Mouse (Mus musculus): ENCODE measurements at regions not wholly inside any gene's neighbourhood (a gene's known extent, or its start where the extent isn't known, plus 50 kb on each side); places are given as distances from the start of the nearest gene placed in this dataset.
A peak's percentile ranks its signal among the peaks of the same experiment; 100 is the strongest.

- Histone ChIP-seq H3K9me3 (ENCODE audit: control insufficient read depth, low read length) (no peaks in the 10 kb centered on the region), H3K36me3 (ENCODE audit: control insufficient read depth, insufficient read depth, low read length) (no peaks in the 10 kb centered on the region), H3K4me2 (replicated peaks; ENCODE audit: low read depth) (no peak overlapping the region), H3K4me3 (ENCODE audit: low read depth, low read length) (no peak overlapping the region), H3K27me3 (ENCODE audit: control insufficient read depth, insufficient read depth, low read length) (no peaks in the 10 kb centered on the region), H3K4me1 (replicated peaks; ENCODE audit: control insufficient read depth, insufficient read depth) (no peaks in the 10 kb centered on the region), H3K27ac (replicated peaks) (no peak overlapping the region), H3K9ac (ENCODE audit: low read length) (no peak overlapping the region)
- TF ChIP-seq EP300 (optimal IDR thresholded peaks at IDR 0.05) (no peak), CTCF (IDR thresholded peaks at IDR 0.05; ENCODE audit: low read depth) (no peak)
- no peak for DNase-seq (ENCODE audit: low spot score)
- ATAC-seq (ENCODE audit: low FRiP score, low TSS enrichment) = no peak
- WGBS = 63% methylated on average over 3 of the region's 3 CpGs
Measured at GRCm38 (mm10) chr5:116831874-116832273, 240.3 kb upstream of the Srrm4 start.

DNA sequence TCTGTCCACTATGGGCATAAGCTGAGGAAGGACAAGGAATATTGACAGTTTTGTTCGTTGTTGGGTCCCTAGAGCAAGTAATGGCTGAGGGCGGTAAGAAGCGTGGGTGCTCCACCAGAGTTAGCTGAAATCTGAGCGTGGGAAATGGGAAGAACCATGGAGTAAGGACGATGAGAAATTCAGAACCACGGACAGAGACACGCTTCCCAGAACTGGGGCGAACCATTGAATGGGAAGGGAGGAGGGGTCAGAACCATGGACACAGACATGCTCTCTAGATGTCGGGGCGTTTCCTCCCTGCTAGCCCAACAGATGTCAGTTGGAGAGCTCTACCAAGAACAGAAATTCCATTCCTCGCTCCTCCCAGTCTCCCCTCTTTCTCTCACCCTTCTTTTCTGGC is 238.2 kb upstream of the Srrm4 start:
- ATAC-seq (ENCODE audit: low FRiP score, low TSS enrichment) = no peak

DNA sequence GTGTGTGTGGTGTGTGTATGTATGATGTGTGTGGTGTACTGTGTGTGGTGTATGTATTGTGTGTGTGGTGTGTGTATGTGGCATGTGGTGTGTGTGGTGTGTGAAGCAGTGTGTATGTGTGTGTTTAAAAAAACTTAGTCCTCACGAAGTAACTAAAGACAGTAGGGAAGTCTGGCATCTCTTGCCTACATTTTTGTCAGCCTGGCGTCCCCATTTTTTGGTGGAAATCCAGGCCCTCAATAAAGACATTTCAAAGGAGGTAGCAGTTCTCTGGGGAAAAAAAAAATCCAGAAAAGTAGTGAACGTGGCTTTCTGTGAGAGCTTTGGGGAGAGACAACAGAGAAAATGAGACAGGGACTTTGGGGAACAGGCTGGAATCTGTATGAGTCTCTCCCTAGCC is 231.6 kb upstream of the Srrm4 start:
- WGBS = 70% methylated on average over 3 of the region's 3 CpGs
- H3K9ac ChIP-seq (ENCODE audit: low read length) = no peak overlapping the region
- ATAC-seq (ENCODE audit: low FRiP score, low TSS enrichment) (no peak), DNase-seq (ENCODE audit: low spot score) (no peak)
- H3K27ac ChIP-seq (replicated peaks) = no peak overlapping the region
- no peak overlapping the region for H3K4me2 ChIP-seq (replicated peaks; ENCODE audit: low read depth)
- no peak overlapping the region for H3K4me3 ChIP-seq (ENCODE audit: low read depth, low read length)
- H3K9me3 ChIP-seq (ENCODE audit: control insufficient read depth, low read length) = no peaks in the 10 kb centered on the region
- H3K27me3 ChIP-seq (ENCODE audit: control insufficient read depth, insufficient read depth, low read length) = no peaks in the 10 kb centered on the region
- no peaks in the 10 kb centered on the region for H3K36me3 ChIP-seq (ENCODE audit: control insufficient read depth, insufficient read depth, low read length)
- no peaks in the 10 kb centered on the region for H3K4me1 ChIP-seq (replicated peaks; ENCODE audit: control insufficient read depth, insufficient read depth)
- TF ChIP-seq EP300 (optimal IDR thresholded peaks at IDR 0.05) (no peak), CTCF (IDR thresholded peaks at IDR 0.05; ENCODE audit: low read depth) (no peak)

More for the DNA sequence above, 238.2 kb upstream of the Srrm4 start:
- Histone ChIP-seq H3K27me3 (ENCODE audit: control insufficient read depth, insufficient read depth, low read length) (no peaks in the 10 kb centered on the region), H3K4me2 (replicated peaks; ENCODE audit: low read depth) (no peak overlapping the region), H3K9me3 (ENCODE audit: control insufficient read depth, low read length) (no peaks in the 10 kb centered on the region), H3K9ac (ENCODE audit: low read length) (no peak overlapping the region), H3K4me1 (replicated peaks; ENCODE audit: control insufficient read depth, insufficient read depth) (no peaks in the 10 kb centered on the region), H3K27ac (replicated peaks) (no peak overlapping the region), H3K36me3 (ENCODE audit: control insufficient read depth, insufficient read depth, low read length) (no peaks in the 10 kb centered on the region), H3K4me3 (ENCODE audit: low read depth, low read length) (no peak overlapping the region)
- peak; percentile 18 for DNase-seq (ENCODE audit: low spot score)
- TF ChIP-seq CTCF (IDR thresholded peaks at IDR 0.05; ENCODE audit: low read depth) (no peak), EP300 (optimal IDR thresholded peaks at IDR 0.05) (no peak)
- WGBS = 9% methylated on average over 11 of the region's 11 CpGs

- H3K4me2 ChIP-seq (replicated peaks; ENCODE audit: low read depth) = no peak overlapping the region
- H3K36me3 ChIP-seq (ENCODE audit: control insufficient read depth, insufficient read depth, low read length) = no peaks in the 10 kb centered on the region
- 29% methylated on average over 13 of the region's 14 CpGs for WGBS
- DNase-seq (ENCODE audit: low spot score) = no peak
- TF ChIP-seq EP300 (optimal IDR thresholded peaks at IDR 0.05) (no peak), CTCF (IDR thresholded peaks at IDR 0.05; ENCODE audit: low read depth) (no peak)
- no peak overlapping the region for H3K9ac ChIP-seq (ENCODE audit: low read length)
- H3K4me3 ChIP-seq (ENCODE audit: low read depth, low read length) = no peak overlapping the region
- no peak for ATAC-seq (ENCODE audit: low FRiP score, low TSS enrichment)
- no peaks in the 10 kb centered on the region for H3K9me3 ChIP-seq (ENCODE audit: control insufficient read depth, low read length)
- H3K4me1 ChIP-seq (replicated peaks; ENCODE audit: control insufficient read depth, insufficient read depth) = no peaks in the 10 kb centered on the region
- H3K27ac ChIP-seq (replicated peaks) = no peak overlapping the region
- H3K27me3 ChIP-seq (ENCODE audit: control insufficient read depth, insufficient read depth, low read length) = no peaks in the 10 kb centered on the region
Measured at GRCm38 (mm10) chr5:116822141-116822540, 230.5 kb upstream of the Srrm4 start.

DNA sequence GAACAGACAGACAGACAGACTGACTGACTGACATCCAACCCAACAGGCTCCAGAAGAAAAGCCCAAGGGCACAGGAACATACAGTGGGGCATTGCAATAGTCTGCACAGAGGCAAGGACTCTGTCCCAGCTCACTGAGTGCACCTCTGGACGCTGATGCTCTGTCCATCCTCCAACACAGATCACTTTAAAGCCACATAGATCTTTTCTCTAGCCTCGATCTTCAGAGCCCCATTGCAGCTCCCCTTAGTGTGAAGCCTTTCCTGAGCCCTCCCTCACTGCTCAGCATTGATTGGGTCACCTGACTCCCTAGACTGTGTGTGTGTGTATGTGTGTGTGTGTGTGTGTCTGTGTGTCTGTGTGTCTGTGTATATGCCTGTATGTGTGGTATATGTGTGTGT is 218.2 kb upstream of the Srrm4 start:
- 57% methylated on average over 2 of the region's 2 CpGs for WGBS
- no peak for ATAC-seq (ENCODE audit: low FRiP score, low TSS enrichment)
- DNase-seq (ENCODE audit: low spot score) = no peak
- Histone ChIP-seq H3K4me2 (replicated peaks; ENCODE audit: low read depth) (no peak overlapping the region), H3K4me1 (replicated peaks; ENCODE audit: control insufficient read depth, insufficient read depth) (no peaks in the 10 kb centered on the region), H3K27ac (replicated peaks) (no peak overlapping the region), H3K4me3 (ENCODE audit: low read depth, low read length) (no peak overlapping the region), H3K9ac (ENCODE audit: low read length) (no peak overlapping the region), H3K9me3 (ENCODE audit: control insufficient read depth, low read length) (no peaks in the 10 kb centered on the region), H3K36me3 (ENCODE audit: control insufficient read depth, insufficient read depth, low read length) (no peaks in the 10 kb centered on the region), H3K27me3 (ENCODE audit: control insufficient read depth, insufficient read depth, low read length) (no peaks in the 10 kb centered on the region)
- TF ChIP-seq EP300 (optimal IDR thresholded peaks at IDR 0.05) (no peak), CTCF (IDR thresholded peaks at IDR 0.05; ENCODE audit: low read depth) (no peak)

GRCm38 (mm10) chr5:116809001-116809759 is 217.6 kb upstream of the Srrm4 start:
- H3K9me3 ChIP-seq (ENCODE audit: control insufficient read depth, low read length) = no peaks in the 10 kb centered on the region
- no peak for TF ChIP-seq EP300 (optimal IDR thresholded peaks at IDR 0.05)
- no peak for TF ChIP-seq CTCF (IDR thresholded peaks at IDR 0.05; ENCODE audit: low read depth)
- no peak for DNase-seq (ENCODE audit: low spot score)
- WGBS = 51% methylated on average over 17 of the region's 17 CpGs
- no peaks in the 10 kb centered on the region for H3K27me3 ChIP-seq (ENCODE audit: control insufficient read depth, insufficient read depth, low read length)
- H3K36me3 ChIP-seq (ENCODE audit: control insufficient read depth, insufficient read depth, low read length) = no peaks in the 10 kb centered on the region
- H3K4me1 ChIP-seq (replicated peaks; ENCODE audit: control insufficient read depth, insufficient read depth) = no peaks in the 10 kb centered on the region
- H3K27ac ChIP-seq (replicated peaks) = no peak overlapping the region
- ATAC-seq (ENCODE audit: low FRiP score, low TSS enrichment) = no peak
- no peak overlapping the region for H3K4me2 ChIP-seq (replicated peaks; ENCODE audit: low read depth)
- H3K4me3 ChIP-seq (ENCODE audit: low read depth, low read length) = no peak overlapping the region
- no peak overlapping the region for H3K9ac ChIP-seq (ENCODE audit: low read length)
